Mouse (Mus musculus) intestine, embryonic 15.5 days (tissue): Measurements from ENCODE around the gene Mprip. TPM values are rescaled to one million over a fixed set of nuclear protein-coding genes. Genes with fewer than 3 reads are reported as not detected.

Source experiments
- ATAC-seq: fragments of 200-750 bp; cut with Nextera tagmentation; 2 replicates; pipeline ENCODE4 v1.8.0; 2017; ENCODE audit warnings: moderate TSS enrichment, moderate library complexity
- H3K27ac ChIP-seq: fragments of 300-500 bp; sonication (generic); 2 replicates; pipeline ENCODE4 v1.5.1; 2015; ENCODE audit warnings: mild to moderate bottlenecking, inconsistent platforms
- H3K27me3 ChIP-seq: fragments of 300-500 bp; sonication (generic); replicated peaks from 2 replicates; pipeline ENCODE4 v1.6.1; 2015; ENCODE audit warnings: inconsistent platforms
- H3K36me3 ChIP-seq: fragments of 300-500 bp; sonication (generic); 2 replicates; pipeline ENCODE4 v1.6.1; 2015; ENCODE audit warnings: inconsistent platforms
- H3K4me1 ChIP-seq: fragments of 300-500 bp; sonication (generic); replicated peaks from 2 replicates; pipeline ENCODE4 v1.6.1; 2015; ENCODE audit warnings: inconsistent platforms
- H3K4me2 ChIP-seq: fragments of 300-500 bp; sonication (generic); replicated peaks from 2 replicates; pipeline ENCODE4 v1.6.1; 2015; ENCODE audit warnings: mild to moderate bottlenecking, inconsistent platforms
- H3K4me3 ChIP-seq: fragments of 300-500 bp; sonication (generic); replicated peaks from 2 replicates; pipeline ENCODE4 v1.5.1; 2015; ENCODE audit warnings: inconsistent platforms
- H3K9ac ChIP-seq: fragments of 300-500 bp; sonication (generic); 2 replicates; pipeline ENCODE4 v1.6.1; 2015; ENCODE audit warnings: inconsistent platforms
- H3K9me3 ChIP-seq: fragments of 300-500 bp; sonication (generic); 2 replicates; pipeline ENCODE4 v1.6.1; 2016; ENCODE audit warnings: inconsistent platforms
- WGBS: fragments of 180-500 bp; shearing (Covaris S2); methylation state at CpG from one replicate; pipeline ENCODE4 v1.1.7; 2015; 5-methylcytosine and 5-hydroxymethylcytosine counted together
- polyA plus RNA-seq: library from polyadenylated mRNA; unstranded; fragments of >200 nt; fragmentation: Nextera tagmentation; extraction: Ambion mirVana; gene quantifications from 2 replicates; pipeline ENCODE4 v1.2.1, GENCODE M21; 2015

The Mprip gene
- polyA plus RNA-seq, 1 experiment from 2014 or later: 54.9 TPM

DNA sequence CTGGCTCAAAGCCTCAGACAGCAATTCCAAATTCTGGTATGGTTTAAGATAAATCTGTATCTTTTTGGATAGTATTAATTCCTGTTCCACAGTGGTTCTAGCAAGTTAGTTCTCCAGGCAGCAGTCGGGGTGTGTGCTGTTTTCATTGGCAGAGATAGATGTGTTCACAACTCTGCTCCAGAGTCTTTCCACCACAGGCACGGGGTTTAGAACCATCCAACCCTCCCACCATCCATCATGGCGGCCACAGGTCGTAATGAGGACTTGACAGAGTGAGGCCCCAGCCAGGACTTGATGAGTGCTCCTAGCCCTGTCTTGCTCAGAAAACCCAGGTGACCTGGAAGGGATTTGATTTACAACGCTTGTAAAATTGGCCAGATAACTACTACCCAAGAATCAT is 19.0 kb downstream of the Mprip start:
- no peaks in the 10 kb centered on the region for H3K27me3 ChIP-seq
- no peaks in the 10 kb centered on the region for H3K9me3 ChIP-seq
- no peak overlapping the region for H3K4me2 ChIP-seq
- no peaks in the 10 kb centered on the region for H3K4me1 ChIP-seq
- H3K4me3 ChIP-seq: no peak overlapping the region
- H3K27ac ChIP-seq: no peak overlapping the region
- WGBS: 65% methylated on average over 5 of the region's 5 CpGs
- H3K9ac ChIP-seq: no peak overlapping the region
- ATAC-seq: no peak
- H3K36me3 ChIP-seq: no peaks in the 10 kb centered on the region

DNA sequence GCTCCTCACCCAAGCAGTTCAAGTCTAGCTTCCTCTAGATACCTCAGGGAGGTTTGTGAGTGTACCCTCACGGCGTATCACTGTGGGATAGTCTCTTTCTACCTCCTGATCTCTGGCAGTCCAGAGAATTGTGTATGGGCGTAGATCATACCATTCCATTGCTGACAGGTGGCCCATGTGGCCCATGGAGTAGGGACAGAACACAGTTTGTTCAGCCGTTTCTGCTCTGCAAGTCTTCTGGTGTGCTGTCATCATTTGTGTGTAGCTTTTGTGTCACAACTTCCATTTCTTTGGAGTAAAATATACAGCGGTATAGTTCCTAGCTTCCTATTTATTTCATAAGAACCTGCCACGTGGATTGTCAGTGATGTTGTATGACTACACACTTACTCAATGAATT is 23.9 kb downstream of the Mprip start:
- WGBS: 83% methylated on average over 6 of the region's 6 CpGs
- Histone ChIP-seq H3K27ac (no peak overlapping the region), H3K4me2 (no peak overlapping the region), H3K36me3 (no peaks in the 10 kb centered on the region), H3K9ac (no peak overlapping the region), H3K4me3 (no peak overlapping the region), H3K9me3 (no peaks in the 10 kb centered on the region), H3K4me1 (no peaks in the 10 kb centered on the region), H3K27me3 (no peaks in the 10 kb centered on the region)
- ATAC-seq: no peak

- Histone ChIP-seq H3K36me3 (peaks cover 3% of the 10 kb centered on the region; the same call in 1 of the 2 replicates), H3K27ac (no peak overlapping the region), H3K9me3 (no peaks in the 10 kb centered on the region), H3K27me3 (no peaks in the 10 kb centered on the region), H3K4me1 (peaks cover 10% of the 10 kb centered on the region), H3K9ac (no peak overlapping the region), H3K4me2 (no peak overlapping the region), H3K4me3 (no peak overlapping the region)
- no peak for ATAC-seq
- WGBS: 65% methylated on average over 1 of the region's 1 CpGs
These were observed 33.4 kb downstream of the Mprip start for GRCm38 (mm10) chr11:59694533-59694932.

GRCm38 (mm10) chr11:59695550-59695949 is 34.4 kb downstream of the Mprip start:
- Histone ChIP-seq H3K9me3 (no peaks in the 10 kb centered on the region), H3K27ac (no peak overlapping the region), H3K36me3 (peaks cover 3% of the 10 kb centered on the region; the same call in 1 of the 2 replicates), H3K9ac (no peak overlapping the region), H3K4me3 (no peak overlapping the region), H3K4me2 (no peak overlapping the region), H3K27me3 (no peaks in the 10 kb centered on the region), H3K4me1 (peaks cover 10% of the 10 kb centered on the region)
- ATAC-seq: no peak

DNA sequence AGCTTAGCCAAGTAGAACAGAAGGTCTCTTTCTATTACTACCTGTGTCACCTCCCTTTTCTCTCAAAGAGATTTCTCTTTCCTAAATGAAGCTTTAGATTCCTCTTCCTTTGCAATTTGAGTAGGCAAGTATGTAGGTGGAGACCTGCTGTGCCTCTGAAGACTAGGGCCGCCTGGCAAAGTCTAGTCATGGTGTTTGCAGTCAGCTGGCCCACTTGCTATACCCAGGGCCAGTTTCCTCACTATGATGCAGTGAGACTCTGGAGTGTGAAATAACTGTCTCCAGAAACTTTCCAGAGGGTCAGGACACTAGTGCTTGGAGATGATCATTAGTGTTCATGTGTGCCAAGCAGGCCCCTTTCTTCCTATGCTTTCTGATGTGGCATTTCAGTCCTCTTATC is 36.5 kb downstream of the Mprip start:
- Histone ChIP-seq H3K9me3 (no peaks in the 10 kb centered on the region), H3K27me3 (no peaks in the 10 kb centered on the region)
- no peak for ATAC-seq

DNA sequence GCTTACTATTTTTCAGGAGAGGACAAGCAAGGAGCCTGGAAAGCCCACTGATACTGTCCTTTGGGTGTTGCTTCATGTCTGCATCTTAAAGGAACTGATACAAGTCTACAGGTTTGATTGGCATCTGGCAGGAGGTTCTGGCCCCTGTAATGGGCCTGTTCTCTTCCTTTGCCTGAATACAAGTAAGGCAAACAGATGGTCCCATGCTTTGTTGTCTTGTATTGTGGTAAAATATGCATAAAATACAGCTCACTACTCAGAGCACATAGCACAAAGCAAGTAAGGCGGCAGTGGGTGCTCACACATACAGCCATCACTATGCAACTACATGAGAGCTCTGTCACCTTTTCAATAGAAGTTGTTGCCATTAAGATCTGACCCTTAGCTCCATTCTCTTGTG is 39.7 kb downstream of the Mprip start:
- ATAC-seq: no peak
- H3K36me3 ChIP-seq: peaks cover 3% of the 10 kb centered on the region; the same call in 1 of the 2 replicates
- no peaks in the 10 kb centered on the region for H3K9me3 ChIP-seq
- WGBS: 96% methylated on average over 1 of the region's 1 CpGs
- H3K4me1 ChIP-seq: peaks cover 9% of the 10 kb centered on the region; the same call in 1 of the 2 replicates
- H3K4me3 ChIP-seq: no peak overlapping the region
- no peak overlapping the region for H3K27ac ChIP-seq
- no peak overlapping the region for H3K9ac ChIP-seq
- H3K27me3 ChIP-seq: no peaks in the 10 kb centered on the region
- H3K4me2 ChIP-seq: no peak overlapping the region

More for the DNA sequence above, 36.5 kb downstream of the Mprip start:
- Histone ChIP-seq H3K36me3 (peaks cover 3% of the 10 kb centered on the region; the same call in 1 of the 2 replicates), H3K27ac (no peak overlapping the region), H3K4me1 (peaks cover 10% of the 10 kb centered on the region), H3K9ac (no peak overlapping the region), H3K4me2 (no peak overlapping the region), H3K4me3 (no peak overlapping the region)
- 88% methylated on average over 1 of the region's 1 CpGs for WGBS

DNA sequence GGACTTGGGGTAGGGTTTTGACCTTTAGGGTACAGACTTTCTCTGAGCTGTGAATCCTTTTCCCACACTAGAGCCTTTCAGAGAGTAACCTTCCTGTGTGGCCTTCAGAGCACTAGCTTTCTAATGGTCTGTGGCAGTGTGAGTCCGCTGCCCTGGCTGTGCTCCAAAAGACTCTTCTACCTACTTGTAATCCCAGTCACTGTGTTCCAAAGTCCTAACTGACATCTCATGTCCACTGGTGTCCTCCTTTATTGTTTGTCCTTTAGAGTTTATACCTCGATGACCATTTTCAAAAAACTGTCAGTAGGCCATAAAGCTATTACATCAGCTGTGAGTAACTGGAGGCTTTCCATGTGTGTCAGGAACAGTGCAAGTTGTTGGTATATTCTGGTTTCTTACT is 44.0 kb downstream of the Mprip start:
- H3K27ac ChIP-seq: no peak overlapping the region; the same call in 1 of the 2 replicates
- H3K4me2 ChIP-seq: no peak overlapping the region
- H3K9me3 ChIP-seq: no peaks in the 10 kb centered on the region
- H3K9ac ChIP-seq: no peak overlapping the region
- no peaks in the 10 kb centered on the region for H3K36me3 ChIP-seq
- peaks cover 31% of the 10 kb centered on the region for H3K4me1 ChIP-seq
- no peak for ATAC-seq
- no peak overlapping the region for H3K4me3 ChIP-seq
- WGBS: 76% methylated on average over 2 of the region's 2 CpGs
- no peaks in the 10 kb centered on the region for H3K27me3 ChIP-seq

GRCm38 (mm10) chr11:59707481-59707880 is 46.4 kb downstream of the Mprip start:
- Histone ChIP-seq H3K4me3 (no peak overlapping the region), H3K4me1 (peaks cover 33% of the 10 kb centered on the region), H3K27ac (peak overlapping the region; percentile 88), H3K9me3 (no peaks in the 10 kb centered on the region), H3K4me2 (peak overlapping the region; percentile 31), H3K9ac (no peak overlapping the region), H3K27me3 (no peaks in the 10 kb centered on the region), H3K36me3 (no peaks in the 10 kb centered on the region)
- 50% methylated on average over 2 of the region's 2 CpGs for WGBS
- ATAC-seq: 0 out of 2 replicates have a peak, but pooled peaks have one; percentile 50

DNA sequence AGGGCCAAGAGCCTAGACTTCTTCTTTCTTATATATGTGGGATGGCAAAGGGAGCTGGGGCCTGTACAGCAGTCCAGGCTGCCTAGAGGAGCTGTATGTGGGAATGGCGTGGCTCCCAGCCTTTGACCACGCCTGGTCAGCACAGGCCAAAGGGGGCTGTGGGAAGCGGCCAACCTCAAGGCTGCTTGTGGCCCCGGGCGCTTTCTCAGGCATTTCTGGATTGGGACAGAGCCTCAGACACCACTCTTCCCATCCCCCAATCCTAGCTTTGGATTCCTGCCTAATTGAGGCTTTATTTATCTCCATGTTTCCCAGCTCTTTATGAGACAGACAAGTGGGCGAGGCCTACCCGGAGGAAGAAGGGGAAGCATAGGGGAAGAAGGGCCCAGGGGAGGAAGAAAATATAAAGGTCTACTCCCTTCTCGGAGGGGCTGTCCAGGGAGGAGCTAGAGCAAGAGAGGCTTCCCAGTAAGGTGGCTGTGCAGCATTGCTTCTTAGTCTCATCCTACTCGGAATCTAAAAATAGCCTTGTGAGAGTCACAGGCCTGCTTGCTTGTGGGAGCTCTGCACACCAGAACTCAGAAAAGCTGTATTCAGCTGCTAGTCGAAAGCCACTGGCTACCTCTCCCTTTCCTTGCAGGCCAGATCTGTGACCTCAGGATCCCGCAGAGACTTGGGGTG is 47.0 kb downstream of the Mprip start:
- Histone ChIP-seq H3K9me3 (no peaks in the 10 kb centered on the region), H3K4me2 (peak overlapping the region; percentile 31; the same call in 1 of the 2 replicates), H3K36me3 (no peaks in the 10 kb centered on the region), H3K27ac (peak overlapping the region; percentile 88), H3K4me1 (peaks cover 33% of the 10 kb centered on the region), H3K27me3 (no peaks in the 10 kb centered on the region), H3K9ac (no peak overlapping the region), H3K4me3 (no peak overlapping the region)
- 32% methylated on average over 11 of the region's 11 CpGs for WGBS
- peak; percentile 91 for ATAC-seq

GRCm38 (mm10) chr11:59715424-59715840 is 54.3 kb downstream of the Mprip start:
- Histone ChIP-seq H3K4me1 (peaks cover 16% of the 10 kb centered on the region), H3K27me3 (no peaks in the 10 kb centered on the region), H3K9me3 (no peaks in the 10 kb centered on the region), H3K4me2 (no peak overlapping the region), H3K27ac (peak overlapping the region; percentile 17; the same call in 1 of the 2 replicates), H3K4me3 (no peak overlapping the region), H3K9ac (no peak overlapping the region), H3K36me3 (no peaks in the 10 kb centered on the region)
- WGBS: 53% methylated on average over 3 of the region's 3 CpGs
- no peak for ATAC-seq

DNA sequence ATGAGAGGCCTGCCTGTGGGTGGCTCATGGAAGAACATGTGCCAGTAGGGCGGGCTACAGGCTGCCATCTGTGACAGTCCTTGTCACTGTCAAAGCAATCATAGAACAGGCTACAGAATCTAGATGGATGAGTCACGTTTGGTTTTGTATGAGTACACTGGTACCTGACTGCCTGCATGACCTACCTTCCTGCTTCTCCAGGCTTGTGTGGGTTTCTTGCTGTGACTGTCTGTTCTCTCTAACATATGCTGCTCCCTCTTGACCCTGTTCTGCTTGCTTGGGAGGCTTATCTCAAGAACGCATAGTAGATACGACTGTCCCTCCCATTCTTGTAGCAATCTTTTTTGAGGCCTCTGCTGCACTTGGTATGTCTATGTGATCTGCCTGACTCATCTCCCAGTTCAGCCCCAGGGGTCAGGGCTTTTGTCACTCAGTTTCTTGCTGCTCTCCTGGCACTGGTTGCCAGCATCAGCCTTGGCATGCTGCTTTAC is 56.7 kb downstream of the Mprip start:
- Histone ChIP-seq H3K4me2 (no peak overlapping the region), H3K27me3 (no peaks in the 10 kb centered on the region), H3K4me1 (peaks cover 14% of the 10 kb centered on the region; the same call in 1 of the 2 replicates), H3K9ac (no peak overlapping the region), H3K27ac (no peak overlapping the region), H3K4me3 (no peak overlapping the region), H3K36me3 (no peaks in the 10 kb centered on the region), H3K9me3 (no peaks in the 10 kb centered on the region)
- ATAC-seq: no peak
- 65% methylated on average over 4 of the region's 4 CpGs for WGBS

DNA sequence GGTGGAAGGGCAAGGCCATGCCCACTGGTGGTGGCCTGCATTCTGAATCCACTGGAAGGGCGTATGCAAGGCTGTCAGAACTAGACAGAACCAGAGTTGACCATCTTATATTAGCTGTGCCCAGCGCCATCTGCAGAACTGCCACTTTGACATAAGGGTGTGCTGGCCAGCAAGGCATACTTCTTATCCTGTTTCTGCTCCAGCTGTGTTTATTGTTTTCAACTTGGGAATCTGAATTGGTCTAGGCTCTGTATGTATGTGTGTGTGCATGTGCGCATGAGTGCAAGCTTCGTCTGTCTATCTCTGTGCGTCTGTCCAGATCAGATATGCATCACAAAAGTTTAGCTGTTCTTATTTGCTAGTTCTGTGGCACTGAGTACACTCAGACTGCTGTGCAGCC is 58.1 kb downstream of the Mprip start:
- 72% methylated on average over 5 of the region's 5 CpGs for WGBS
- Histone ChIP-seq H3K9me3 (no peaks in the 10 kb centered on the region), H3K4me2 (no peak overlapping the region), H3K36me3 (no peaks in the 10 kb centered on the region), H3K27me3 (no peaks in the 10 kb centered on the region), H3K9ac (no peak overlapping the region), H3K27ac (no peak overlapping the region), H3K4me3 (no peak overlapping the region), H3K4me1 (peaks cover 10% of the 10 kb centered on the region; the same call in 1 of the 2 replicates)
- no peak for ATAC-seq

GRCm38 (mm10) chr11:59721385-59721784 is 60.3 kb downstream of the Mprip start:
- no peak for ATAC-seq
- Histone ChIP-seq H3K4me1 (no peaks in the 10 kb centered on the region), H3K9ac (no peak overlapping the region), H3K9me3 (no peaks in the 10 kb centered on the region), H3K4me3 (no peak overlapping the region), H3K27ac (no peak overlapping the region), H3K4me2 (no peak overlapping the region), H3K36me3 (no peaks in the 10 kb centered on the region), H3K27me3 (no peaks in the 10 kb centered on the region)
- 53% methylated on average over 2 of the region's 2 CpGs for WGBS
